Mouse (Mus musculus) stomach, embryonic 15.5 days (tissue): ENCODE results near the gene Arl6ip5. TPM values are rescaled to one million over a fixed set of nuclear protein-coding genes. Genes with fewer than 3 reads are reported as not detected.
A peak's percentile ranks its signal among the peaks of the same experiment; 100 is the strongest.

Source experiments
- ATAC-seq: fragments of 200-750 bp; cut with Nextera tagmentation; 2 replicates; pipeline ENCODE4 v1.8.0; 2017; ENCODE audit warnings: low read depth, moderate number of reproducible peaks, moderate TSS enrichment; ENCODE audit not compliant: insufficient read depth, low FRiP score
- H3K27ac ChIP-seq: fragments of 300-500 bp; sonication (generic); 2 replicates; pipeline ENCODE4 v1.5.1; 2015; ENCODE audit warnings: mild to moderate bottlenecking, inconsistent platforms
- H3K27me3 ChIP-seq: fragments of 300-500 bp; sonication (generic); replicated peaks from 2 replicates; pipeline ENCODE4 v1.6.1; 2015; ENCODE audit warnings: inconsistent platforms
- H3K36me3 ChIP-seq: fragments of 300-500 bp; sonication (generic); 2 replicates; pipeline ENCODE4 v1.6.1; 2015; ENCODE audit warnings: inconsistent platforms
- H3K4me1 ChIP-seq: fragments of 300-500 bp; sonication (generic); 2 replicates; pipeline ENCODE4 v1.6.1; 2015; ENCODE audit warnings: inconsistent platforms
- H3K4me2 ChIP-seq: fragments of 300-500 bp; sonication (generic); 2 replicates; pipeline ENCODE4 v1.6.1; 2015; ENCODE audit warnings: mild to moderate bottlenecking, inconsistent platforms
- H3K4me3 ChIP-seq: fragments of 300-500 bp; sonication (generic); replicated peaks from 2 replicates; pipeline ENCODE4 v1.5.1; 2015; ENCODE audit warnings: inconsistent platforms
- H3K9ac ChIP-seq: fragments of 300-500 bp; sonication (generic); 2 replicates; pipeline ENCODE4 v1.6.1; 2015; ENCODE audit warnings: inconsistent platforms
- H3K9me3 ChIP-seq: fragments of 300-500 bp; sonication (generic); 2 replicates; pipeline ENCODE4 v1.6.1; 2016; ENCODE audit warnings: inconsistent platforms
- WGBS: fragments of 180-500 bp; shearing (Covaris S2); methylation state at CpG from one replicate; pipeline ENCODE4 v1.1.7; 2015; 5-methylcytosine and 5-hydroxymethylcytosine counted together
- polyA plus RNA-seq: library from polyadenylated mRNA; unstranded; fragments of >200 nt; fragmentation: Nextera tagmentation; extraction: Ambion mirVana; gene quantifications from 2 replicates; pipeline ENCODE4 v1.2.1, GENCODE M21; 2015

Gene Arl6ip5
- polyA plus RNA-seq: 70.1 and 71.4 TPM in 2 replicates

- Histone ChIP-seq H3K9ac (peak within 1 kb of the TSS; percentile 54; the same call in 1 of the 2 replicates), H3K27me3 (no peaks in the 10 kb centered on the region), H3K9me3 (no peaks in the 10 kb centered on the region), H3K36me3 (no peaks in the 10 kb centered on the region; the same call in 1 of the 2 replicates), H3K4me3 (peak within 1 kb of the TSS; percentile 60), H3K27ac (peak within 1 kb of the TSS; percentile 76), H3K4me1 (peaks cover 9% of the 10 kb centered on the region; the same call in 1 of the 2 replicates), H3K4me2 (peak within 1 kb of the TSS; percentile 69)
- 9% methylated on average over 32 of the region's 32 CpGs for WGBS
- peak; percentile 71 for ATAC-seq
Measured at GRCm38 (mm10) chr6:97210191-97210961, at the start of gene Arl6ip5. TSS of gene Arl6ip5 (plus strand) at chr6:97210689.

- 79% methylated on average over 11 of the region's 11 CpGs for WGBS
Measured at GRCm38 (mm10) chr6:97175716-97176115, 34.8 kb upstream of the Arl6ip5 start.

GRCm38 (mm10) chr6:97178491-97179366 lies 31.8 kb upstream of the Arl6ip5 start, which contains the start of gene Tmf1:
TSS of gene Tmf1 (minus strand) at chr6:97179122.
- Histone ChIP-seq H3K36me3 (peaks cover 8% of the 10 kb centered on the region), H3K4me3 (peak within 1 kb of the TSS; percentile 98), H3K27ac (peak within 1 kb of the TSS; percentile 93), H3K4me2 (peak within 1 kb of the TSS; percentile 75), H3K27me3 (no peaks in the 10 kb centered on the region), H3K4me1 (peaks cover 3% of the 10 kb centered on the region; the same call in 1 of the 2 replicates), H3K9ac (peak within 1 kb of the TSS; percentile 95), H3K9me3 (no peaks in the 10 kb centered on the region)
- peak; percentile 98 for ATAC-seq
- WGBS: under 1% methylated on average over 65 of the region's 80 CpGs

More at GRCm38 (mm10) chr6:97175716-97176115, 34.8 kb upstream of the Arl6ip5 start:
- H3K27me3 ChIP-seq: no peaks in the 10 kb centered on the region
- no peak overlapping the region for H3K4me2 ChIP-seq
- H3K9ac ChIP-seq: no peak overlapping the region
- no peaks in the 10 kb centered on the region for H3K9me3 ChIP-seq
- ATAC-seq: no peak
- no peak overlapping the region for H3K4me3 ChIP-seq
- peaks cover 16% of the 10 kb centered on the region for H3K36me3 ChIP-seq
- peaks cover 3% of the 10 kb centered on the region; the same call in 1 of the 2 replicates for H3K4me1 ChIP-seq
- H3K27ac ChIP-seq: no peak overlapping the region

- Histone ChIP-seq H3K9me3 (no peaks in the 10 kb centered on the region), H3K4me2 (peak overlapping the region; percentile 75), H3K36me3 (peaks cover 10% of the 10 kb centered on the region), H3K27me3 (no peaks in the 10 kb centered on the region), H3K4me1 (peaks cover 3% of the 10 kb centered on the region; the same call in 1 of the 2 replicates), H3K27ac (peak overlapping the region; percentile 93), H3K9ac (peak overlapping the region; percentile 54), H3K4me3 (peak overlapping the region; percentile 98)
- WGBS: 6% methylated on average over 11 of the region's 11 CpGs
- ATAC-seq: peak; percentile 59
Measured at GRCm38 (mm10) chr6:97179367-97179828, 31.1 kb upstream of the Arl6ip5 start.

GRCm38 (mm10) chr6:97200437-97200836 lies 10.1 kb upstream of the Arl6ip5 start:
- 71% methylated on average over 3 of the region's 3 CpGs for WGBS
- H3K27me3 ChIP-seq: no peaks in the 10 kb centered on the region
- H3K36me3 ChIP-seq: peaks cover 19% of the 10 kb centered on the region
- no peak overlapping the region for H3K4me2 ChIP-seq
- no peak overlapping the region for H3K4me3 ChIP-seq
- H3K9me3 ChIP-seq: no peaks in the 10 kb centered on the region
- no peak overlapping the region for H3K27ac ChIP-seq
- H3K4me1 ChIP-seq: peaks cover 9% of the 10 kb centered on the region
- no peak overlapping the region for H3K9ac ChIP-seq
- ATAC-seq: no peak

- WGBS: 79% methylated on average over 3 of the region's 3 CpGs
- Histone ChIP-seq H3K9ac (no peak overlapping the region), H3K9me3 (no peaks in the 10 kb centered on the region), H3K4me2 (no peak overlapping the region), H3K4me1 (peaks cover 9% of the 10 kb centered on the region), H3K27me3 (no peaks in the 10 kb centered on the region), H3K27ac (no peak overlapping the region), H3K4me3 (no peak overlapping the region), H3K36me3 (peaks cover 3% of the 10 kb centered on the region; the same call in 1 of the 2 replicates)
- no peak for ATAC-seq
Measured at GRCm38 (mm10) chr6:97202477-97202876, 8.0 kb upstream of the Arl6ip5 start.

- Histone ChIP-seq H3K27ac (peak overlapping the region; percentile 84), H3K27me3 (no peaks in the 10 kb centered on the region)
Measured at GRCm38 (mm10) chr6:97204252-97204869, 6.1 kb upstream of the Arl6ip5 start.

GRCm38 (mm10) chr6:97204952-97205351 lies 5.5 kb upstream of the Arl6ip5 start:
- Histone ChIP-seq H3K9ac (peak overlapping the region; percentile 95), H3K36me3 (no peaks in the 10 kb centered on the region; the same call in 1 of the 2 replicates), H3K27me3 (no peaks in the 10 kb centered on the region), H3K4me3 (peak overlapping the region; percentile 92), H3K9me3 (no peaks in the 10 kb centered on the region), H3K4me1 (peaks cover 12% of the 10 kb centered on the region), H3K27ac (peak overlapping the region; percentile 84), H3K4me2 (peak overlapping the region; percentile 60)
- no peak for ATAC-seq
- 1% methylated on average over 16 of the region's 16 CpGs for WGBS

More at GRCm38 (mm10) chr6:97204252-97204869, 6.1 kb upstream of the Arl6ip5 start:
- peak overlapping the region; percentile 60 for H3K4me2 ChIP-seq
- H3K4me1 ChIP-seq: peaks cover 9% of the 10 kb centered on the region
- H3K36me3 ChIP-seq: no peaks in the 10 kb centered on the region; the same call in 1 of the 2 replicates
- WGBS: 9% methylated on average over 9 of the region's 9 CpGs
- no peak for ATAC-seq
- peak overlapping the region; percentile 92 for H3K4me3 ChIP-seq
- H3K9ac ChIP-seq: peak overlapping the region; percentile 95
- H3K9me3 ChIP-seq: no peaks in the 10 kb centered on the region

- peak; percentile 97 for ATAC-seq
- 1% methylated on average over 37 of the region's 38 CpGs for WGBS
Measured at GRCm38 (mm10) chr6:97205439-97205885, 5.0 kb upstream of the Arl6ip5 start, which contains the start of gene Uba3. TSS of gene Uba3 (minus strand) at chr6:97205647.

GRCm38 (mm10) chr6:97207085-97207484 lies 3.4 kb upstream of the Arl6ip5 start:
- no peak overlapping the region for H3K9ac ChIP-seq
- no peak overlapping the region for H3K4me3 ChIP-seq
- no peak for ATAC-seq
- no peaks in the 10 kb centered on the region for H3K9me3 ChIP-seq
- H3K27ac ChIP-seq: no peak overlapping the region
- WGBS: 66% methylated on average over 4 of the region's 4 CpGs
- H3K4me2 ChIP-seq: no peak overlapping the region
- no peaks in the 10 kb centered on the region for H3K27me3 ChIP-seq
- peaks cover 16% of the 10 kb centered on the region for H3K4me1 ChIP-seq
- H3K36me3 ChIP-seq: no peaks in the 10 kb centered on the region

More at GRCm38 (mm10) chr6:97205439-97205885, 5.0 kb upstream of the Arl6ip5 start, which contains the start of gene Uba3:
- H3K9ac ChIP-seq: peak within 1 kb of the TSS; percentile 95
- H3K9me3 ChIP-seq: no peaks in the 10 kb centered on the region
- H3K36me3 ChIP-seq: no peaks in the 10 kb centered on the region; the same call in 1 of the 2 replicates
- peak within 1 kb of the TSS; percentile 60 for H3K4me2 ChIP-seq
- H3K4me3 ChIP-seq: peak within 1 kb of the TSS; percentile 92
- H3K27me3 ChIP-seq: no peaks in the 10 kb centered on the region
- H3K4me1 ChIP-seq: peaks cover 13% of the 10 kb centered on the region
- H3K27ac ChIP-seq: peak within 1 kb of the TSS; percentile 84

GRCm38 (mm10) chr6:97208406-97208805 lies 2.1 kb upstream of the Arl6ip5 start:
- Histone ChIP-seq H3K27me3 (no peaks in the 10 kb centered on the region), H3K4me3 (no peak overlapping the region), H3K9me3 (no peaks in the 10 kb centered on the region), H3K27ac (peak overlapping the region; percentile 65), H3K4me2 (no peak overlapping the region), H3K4me1 (peaks cover 17% of the 10 kb centered on the region), H3K36me3 (no peaks in the 10 kb centered on the region), H3K9ac (no peak overlapping the region)
- no peak for ATAC-seq
- 43% methylated on average over 3 of the region's 3 CpGs for WGBS
